Mouse (Mus musculus) olfactory bulb, adult 2 months (tissue): ENCODE measurements around the gene Fibcd1.

ENCODE experiments used
- CTCF ChIP-seq: fragments of 200-500 bp; IDR thresholded peaks from 2 replicates; pipeline ENCODE4 v1.5.1; 2012; ENCODE audit warnings: low read depth, mild to moderate bottlenecking, low read length, moderate library complexity; ENCODE audit not compliant: insufficient read depth
- POLR2A ChIP-seq: fragments of 200-500 bp; IDR thresholded peaks from 2 replicates; pipeline ENCODE4 v1.6.1; 2012; ENCODE audit warnings: mild to moderate bottlenecking, low read depth, low read length, moderate library complexity; ENCODE audit not compliant: insufficient read depth

DNA sequence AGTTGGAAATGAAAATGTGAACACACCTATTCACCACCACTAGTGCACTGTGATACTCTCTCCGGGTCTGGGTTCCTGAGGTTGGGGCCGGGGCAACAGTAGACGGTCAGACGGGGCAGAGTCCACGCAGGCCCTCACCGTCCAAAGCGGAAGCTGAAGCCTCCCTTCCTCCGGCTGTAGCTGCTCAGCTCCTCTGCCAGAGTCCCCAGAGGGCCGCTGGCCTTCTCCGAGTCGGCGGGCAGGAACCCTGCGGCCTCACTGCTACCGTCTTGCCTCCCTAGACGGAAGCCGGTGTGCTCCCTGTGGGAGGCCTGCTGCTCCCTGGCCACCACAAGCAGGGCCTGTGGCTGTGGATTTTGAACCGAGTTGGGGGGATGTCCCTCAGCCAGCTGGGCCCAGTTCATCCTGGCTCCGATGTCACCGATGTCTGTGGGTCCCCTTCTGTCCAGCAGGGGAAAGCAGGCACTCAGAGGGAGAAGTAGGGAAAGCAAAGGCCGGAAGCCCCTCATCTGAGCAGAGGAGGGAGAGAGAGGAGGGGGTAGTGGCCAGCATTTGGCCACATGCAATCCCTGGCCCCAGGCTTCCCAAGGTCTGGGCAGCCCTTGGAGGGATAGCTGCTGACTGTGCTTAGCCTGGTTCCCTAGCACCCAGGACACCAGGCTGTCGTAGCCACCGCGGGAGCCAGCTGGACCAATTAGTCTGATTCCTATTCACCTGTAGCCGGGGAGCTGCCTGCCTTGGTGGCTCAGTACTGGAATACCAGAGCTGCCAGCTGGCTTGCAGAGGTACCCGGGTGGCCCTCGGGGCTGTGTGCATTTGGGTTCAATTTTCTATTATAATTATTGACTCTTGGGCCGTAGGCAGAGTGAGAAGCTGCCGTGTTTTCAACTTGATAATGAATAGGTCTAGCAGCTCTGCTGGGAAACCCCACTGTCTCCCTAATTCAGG lies 37.1 kb downstream of the Fibcd1 start:
- TF ChIP-seq CTCF = no peak
- TF ChIP-seq POLR2A = no peak
